7 mouse cellular contexts compared by ENCODE assay signal in the genomic region with DNA sequence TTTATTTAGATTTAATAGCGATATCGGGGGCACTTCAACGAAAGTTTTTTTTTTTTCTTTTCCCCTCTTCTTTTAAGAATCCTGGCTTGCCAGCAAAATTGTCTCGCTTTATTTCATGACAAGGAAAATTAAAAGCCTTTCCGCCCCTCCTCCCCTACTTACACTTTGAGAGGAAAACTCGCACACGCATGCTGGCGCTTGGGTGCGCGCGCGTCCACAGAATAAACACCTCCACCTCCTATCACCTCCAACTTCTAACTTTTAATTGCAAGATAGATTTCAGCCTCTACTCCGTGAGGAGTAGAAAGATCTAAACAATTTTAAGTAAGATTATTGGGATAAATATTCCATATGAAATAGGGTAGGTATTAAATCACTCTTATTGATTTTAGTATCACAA. TPM values are rescaled to one million over a fixed set of nuclear protein-coding genes. Genes with fewer than 3 reads are reported as not detected.
DNase-seq lines count a peak whose midpoint lies in the region; TF ChIP-seq lines count a peak whose summit lies in the region.

No protein-coding gene starts in this region.

- TF ChIP-seq EP300 in ES-Bruce4 (IDR thresholded peaks at IDR 0.05; ENCODE audit: insufficient read depth, low read depth, low read length), result no peak

- WGBS in hindbrain, embryonic 10.5 days, result under 1% methylated on average over 13 of the region's 13 CpGs
- WGBS in midbrain, embryonic 10.5 days, result 1% methylated on average over 13 of the region's 13 CpGs

- H3K27me3 ChIP-seq in ES-Bruce4 (ENCODE audit: control insufficient read depth, insufficient read depth, low read length, poor library complexity, severe bottlenecking), result peaks cover 29% of the 10 kb centered on the region
- peaks cover 20% of the 10 kb centered on the region; the same call in 1 of the 2 replicates for H3K27me3 ChIP-seq in hindbrain, embryonic 10.5 days (ENCODE audit: insufficient read depth, poor library complexity, severe bottlenecking)
- H3K27me3 ChIP-seq in midbrain, embryonic 10.5 days (ENCODE audit: low read depth, poor library complexity, severe bottlenecking), result peaks cover 27% of the 10 kb centered on the region

- H3K9ac ChIP-seq in ES-Bruce4 (ENCODE audit: low read depth, poor library complexity, severe bottlenecking), result peak overlapping the region; percentile 90

- no peak for TF ChIP-seq CTCF in ES-Bruce4 (IDR thresholded peaks at IDR 0.05; ENCODE audit: low read depth, low read length)

- no peak overlapping the region for H3K27ac ChIP-seq in ES-Bruce4 (ENCODE audit: insufficient read depth, low read length)
- peak overlapping the region; percentile 99 for H3K27ac ChIP-seq in hindbrain, embryonic 10.5 days
- H3K27ac ChIP-seq in midbrain, embryonic 10.5 days (replicated peaks), result peak overlapping the region; percentile 96

- peak overlapping the region; percentile 82; the same call in 1 of the 2 replicates for H3K4me3 ChIP-seq in ES-Bruce4 (ENCODE audit: low read depth, low read length)
- H3K4me3 ChIP-seq in hindbrain, embryonic 10.5 days, result peak overlapping the region; percentile 99
- peak overlapping the region; percentile 98 for H3K4me3 ChIP-seq in midbrain, embryonic 10.5 days

- H3K9me3 ChIP-seq in ES-Bruce4 (replicated peaks; ENCODE audit: control insufficient read depth, insufficient read depth, low read length, poor library complexity, severe bottlenecking), result no peaks in the 10 kb centered on the region
- no peaks in the 10 kb centered on the region for H3K9me3 ChIP-seq in hindbrain, embryonic 10.5 days
- H3K9me3 ChIP-seq in midbrain, embryonic 10.5 days (replicated peaks), result no peaks in the 10 kb centered on the region

- TF ChIP-seq POLR2A in ES-Bruce4 (IDR thresholded peaks at IDR 0.05; ENCODE audit: insufficient read depth, low read length), result no peak

- peaks cover 1% of the 10 kb centered on the region for H3K4me1 ChIP-seq in ES-Bruce4 (ENCODE audit: control insufficient read depth, insufficient read depth, low read length)
- H3K4me1 ChIP-seq in hindbrain, embryonic 10.5 days (replicated peaks), result peaks cover 68% of the 10 kb centered on the region
- H3K4me1 ChIP-seq in midbrain, embryonic 10.5 days, result peaks cover 66% of the 10 kb centered on the region

- DNase-seq in CD4-positive helper T cell, adult 2 months (ENCODE audit: low read depth, low spot score), result peak; percentile 40
- no peak for DNase-seq in hindbrain, embryonic 10.5 days (ENCODE audit: low spot score)
- no peak for DNase-seq in midbrain, embryonic 10.5 days (ENCODE audit: low spot score)
- no peak for DNase-seq in c-Kit-positive CD71-positive TER-119-positive erythroid progenitor cells, embryonic 14.5 days (ENCODE audit: low spot score)
- DNase-seq in left cerebral cortex, postnatal 14 days (ENCODE audit: low spot score in 2 of 2), result no peak
- no peak for DNase-seq in gastrocnemius, postnatal 4 days (ENCODE audit: low spot score in 2 of 2)

- intact Hi-C loops in left cerebral cortex, postnatal 14 days (cut with DNase I), result loop anchor here (5.0 to 10.0 kb wide), 3 partner anchors 266 to 789 kb away; no protein-coding TSS in a partner anchor

- H3K36me3 ChIP-seq in ES-Bruce4 (ENCODE audit: control insufficient read depth, insufficient read depth, low read length, poor library complexity, severe bottlenecking), result no peaks in the 10 kb centered on the region
- peaks cover 30% of the 10 kb centered on the region for H3K36me3 ChIP-seq in hindbrain, embryonic 10.5 days
- peaks cover 29% of the 10 kb centered on the region for H3K36me3 ChIP-seq in midbrain, embryonic 10.5 days

RNA-seq across cellular contexts. Expression of a gene that starts 1.1 kb away (rescaled TPM):
- 1.9 and 3.2 TPM in 2 replicates for polyA plus RNA-seq in ES-Bruce4 (2011; ENCODE audit: insufficient read depth, insufficient read length, low read depth, missing spikeins)
- polyA plus RNA-seq in hindbrain, embryonic 10.5 days (2016; fragmentation: Nextera tagmentation; extraction: Ambion mirVana), result 55.9 and 65.1 TPM in 2 replicates
- 53.0 and 63.2 TPM in 2 replicates for polyA plus RNA-seq in midbrain, embryonic 10.5 days (2016; fragmentation: Nextera tagmentation; extraction: Ambion mirVana)
- 10 to 100 TPM; 62.1 to 66.1 TPM for total RNA-seq in left cerebral cortex, postnatal 14 days (2021)
- 10 to 100 TPM; 24.4 to 27.4 TPM for total RNA-seq in gastrocnemius, postnatal 4 days (2021)

Comparison
In these comparisons a context has a peak if more than half of its experiments do, and no peak if none do; other contexts are left out.
1. RNA of a gene that starts 1.1 kb away (polyA plus RNA-seq): 55.9 to 65.1 TPM in hindbrain, embryonic 10.5 days and 53.0 to 63.2 TPM in midbrain, embryonic 10.5 days; 1.9 to 3.2 TPM in ES-Bruce4; every median in the first group is over 10 times any median in the second.
2. Peak in every context shown above with its lines, with median percentiles within 50 percentile points of each other: H3K4me3 ChIP-seq.